Mouse (Mus musculus) lung, embryonic 16.5 days (tissue): ENCODE measurements around the gene Git1. TPM values are rescaled to one million over a fixed set of nuclear protein-coding genes. Genes with fewer than 3 reads are reported as not detected.

ENCODE experiments used
- ATAC-seq: fragments of 200-750 bp; cut with Nextera tagmentation; 2 replicates; pipeline ENCODE4 v1.8.0; 2017; ENCODE audit warnings: low read depth, mild to moderate bottlenecking, moderate library complexity
- H3K27ac ChIP-seq: fragments of 300-500 bp; sonication (generic); 2 replicates; pipeline ENCODE4 v1.5.1; 2014; ENCODE audit warnings: mild to moderate bottlenecking, control low read depth, low read length
- H3K27me3 ChIP-seq: fragments of 300-500 bp; sonication (generic); 2 replicates; pipeline ENCODE4 v1.6.1; 2014; ENCODE audit warnings: low read depth, low read length, mixed read lengths; ENCODE audit not compliant: control insufficient read depth, insufficient read depth
- H3K36me3 ChIP-seq: fragments of 300-500 bp; sonication (generic); 2 replicates; pipeline ENCODE4 v1.6.1; 2014; ENCODE audit warnings: low read length; ENCODE audit not compliant: control insufficient read depth, insufficient read depth
- H3K4me1 ChIP-seq: fragments of 300-500 bp; sonication (generic); replicated peaks from 2 replicates; pipeline ENCODE4 v1.6.1; 2014; ENCODE audit warnings: low read length, mixed read lengths; ENCODE audit not compliant: control insufficient read depth, insufficient read depth
- H3K4me2 ChIP-seq: fragments of 300-500 bp; sonication (generic); 2 replicates; pipeline ENCODE4 v1.6.1; 2014; ENCODE audit warnings: low read depth, low read length, control low read depth
- H3K4me3 ChIP-seq: fragments of 300-500 bp; sonication (generic); 2 replicates; pipeline ENCODE4 v1.5.1; 2014; ENCODE audit warnings: mild to moderate bottlenecking, low read length, control low read depth
- H3K9ac ChIP-seq: fragments of 300-500 bp; sonication (generic); 2 replicates; pipeline ENCODE4 v1.6.1; 2014; ENCODE audit warnings: low read length, control low read depth
- H3K9me3 ChIP-seq: fragments of 300-500 bp; sonication (generic); 2 replicates; pipeline ENCODE4 v1.6.1; 2016; ENCODE audit warnings: low read length; ENCODE audit not compliant: control insufficient read depth
- WGBS: fragments of 180-500 bp; shearing (Covaris S2); extraction: QIAGEN DNeasy Blood & Tissue Kit; methylation state at CpG from one replicate; pipeline ENCODE4 v1.1.7; 2014; 5-methylcytosine and 5-hydroxymethylcytosine counted together
- polyA plus RNA-seq: library from polyadenylated mRNA; unstranded; fragments of >200 nt; fragmentation: Nextera tagmentation; extraction: Ambion mirVana; gene quantifications from 2 replicates; pipeline ENCODE4 v1.2.1, GENCODE M21; 2015

Gene Git1
- polyA plus RNA-seq, 1 experiment from 2014 or later: 9.1 TPM

GRCm38 (mm10) chr11:77513811-77514170, 20.4 kb downstream of the Git1 start:
- peak overlapping the region; percentile 80 for H3K4me3 ChIP-seq
- no peaks in the 10 kb centered on the region for H3K36me3 ChIP-seq
- H3K9ac ChIP-seq: peak overlapping the region; percentile 76
- no peaks in the 10 kb centered on the region for H3K9me3 ChIP-seq
- peak; percentile 4; the same call in 1 of the 2 replicates for ATAC-seq
- H3K4me2 ChIP-seq: peak overlapping the region; percentile 98
- H3K4me1 ChIP-seq: peaks cover 36% of the 10 kb centered on the region
- 10% methylated on average over 10 of the region's 10 CpGs for WGBS
- H3K27ac ChIP-seq: peak overlapping the region; percentile 66
- peaks cover 8% of the 10 kb centered on the region; the same call in 1 of the 2 replicates for H3K27me3 ChIP-seq

DNA sequence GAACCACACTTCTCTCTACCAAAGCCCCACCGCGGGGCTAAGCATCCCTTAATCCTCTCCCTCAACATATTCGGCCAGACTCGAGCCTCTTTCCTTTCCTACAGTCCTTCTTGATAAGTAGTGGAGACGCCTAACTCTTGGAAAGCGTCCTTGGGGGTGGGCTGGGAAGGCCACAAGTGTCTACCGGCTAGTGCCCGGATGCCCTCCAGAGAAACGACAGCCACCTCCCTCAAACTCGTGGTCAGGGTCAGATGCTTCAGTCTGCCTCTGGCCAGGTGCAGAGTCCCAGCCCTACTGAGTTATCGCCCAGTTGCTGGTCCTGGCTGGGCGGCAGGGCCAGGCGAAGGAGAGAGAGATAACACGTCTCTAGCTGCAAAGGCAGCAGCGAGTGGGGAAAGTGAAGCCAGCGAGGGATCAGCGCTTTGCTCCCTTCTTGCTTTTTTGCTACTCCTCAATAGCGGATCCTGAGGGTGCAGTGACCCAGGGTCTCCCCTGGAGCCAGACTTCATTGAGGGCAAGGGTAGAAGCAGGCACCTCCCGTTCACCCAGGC, 21.0 kb downstream of the Git1 start:
- Histone ChIP-seq H3K27me3 (peaks cover 8% of the 10 kb centered on the region; the same call in 1 of the 2 replicates), H3K9ac (peak overlapping the region; percentile 76), H3K27ac (peak overlapping the region; percentile 61; the same call in 1 of the 2 replicates), H3K4me3 (peak overlapping the region; percentile 80), H3K4me1 (peaks cover 36% of the 10 kb centered on the region), H3K4me2 (peak overlapping the region; percentile 98), H3K36me3 (no peaks in the 10 kb centered on the region), H3K9me3 (no peaks in the 10 kb centered on the region)
- ATAC-seq: no peak
- 13% methylated on average over 19 of the region's 19 CpGs for WGBS

GRCm38 (mm10) chr11:77514832-77515636, 21.7 kb downstream of the Git1 start, which contains the start of gene Abhd15:
TSS of gene Abhd15 (plus strand) at chr11:77515121.
- Histone ChIP-seq H3K27ac (peak within 1 kb of the TSS; percentile 66), H3K4me3 (peak within 1 kb of the TSS; percentile 80), H3K4me1 (peaks cover 36% of the 10 kb centered on the region), H3K36me3 (no peaks in the 10 kb centered on the region), H3K9me3 (no peaks in the 10 kb centered on the region), H3K4me2 (peak within 1 kb of the TSS; percentile 98), H3K9ac (peak within 1 kb of the TSS; percentile 76), H3K27me3 (peaks cover 8% of the 10 kb centered on the region; the same call in 1 of the 2 replicates)
- under 1% methylated on average over 69 of the region's 72 CpGs for WGBS
- peak; percentile 78 for ATAC-seq

GRCm38 (mm10) chr11:77515637-77516552, 22.5 kb downstream of the Git1 start, which contains the start of gene Trp53i13:
TSS of gene Trp53i13 (minus strand) at chr11:77515980.
- peaks cover 8% of the 10 kb centered on the region; the same call in 1 of the 2 replicates for H3K27me3 ChIP-seq
- peaks cover 36% of the 10 kb centered on the region for H3K4me1 ChIP-seq
- ATAC-seq: no peak; the same call in 1 of the 2 replicates
- H3K9ac ChIP-seq: peak within 1 kb of the TSS; percentile 76
- H3K36me3 ChIP-seq: no peaks in the 10 kb centered on the region
- WGBS: 6% methylated on average over 39 of the region's 39 CpGs
- peak within 1 kb of the TSS; percentile 80 for H3K4me3 ChIP-seq
- H3K27ac ChIP-seq: peak within 1 kb of the TSS; percentile 61; the same call in 1 of the 2 replicates
- peak within 1 kb of the TSS; percentile 98 for H3K4me2 ChIP-seq
- no peaks in the 10 kb centered on the region for H3K9me3 ChIP-seq

GRCm38 (mm10) chr11:77516553-77517425, 23.4 kb downstream of the Git1 start:
- Histone ChIP-seq H3K9ac (no peak overlapping the region), H3K4me2 (no peak overlapping the region), H3K36me3 (no peaks in the 10 kb centered on the region), H3K9me3 (no peaks in the 10 kb centered on the region), H3K4me3 (no peak overlapping the region), H3K4me1 (peaks cover 31% of the 10 kb centered on the region), H3K27ac (no peak overlapping the region), H3K27me3 (peaks cover 8% of the 10 kb centered on the region; the same call in 1 of the 2 replicates)
- whole genome bisulfite sequencing: 64% methylated on average over 5 of the region's 5 CpGs
- ATAC-seq: no peak

- H3K27me3 ChIP-seq: peaks cover 8% of the 10 kb centered on the region; the same call in 1 of the 2 replicates
- no peak overlapping the region for H3K4me3 ChIP-seq
- no peaks in the 10 kb centered on the region for H3K36me3 ChIP-seq
- ATAC-seq: no peak
- 76% methylated on average over 27 of the region's 27 CpGs for WGBS
- no peaks in the 10 kb centered on the region for H3K9me3 ChIP-seq
- no peak overlapping the region for H3K27ac ChIP-seq
- H3K4me2 ChIP-seq: no peak overlapping the region
- H3K9ac ChIP-seq: no peak overlapping the region
- H3K4me1 ChIP-seq: peaks cover 26% of the 10 kb centered on the region
Measured at GRCm38 (mm10) chr11:77518051-77518798, 24.9 kb downstream of the Git1 start.

- Histone ChIP-seq H3K4me2 (no peak within 1 kb of the TSS), H3K27me3 (peaks cover 8% of the 10 kb centered on the region; the same call in 1 of the 2 replicates), H3K36me3 (no peaks in the 10 kb centered on the region), H3K4me3 (no peak within 1 kb of the TSS), H3K4me1 (peaks cover 20% of the 10 kb centered on the region), H3K9ac (0 out of 2 replicates have a peak within 1 kb of the TSS, but pooled peaks have one; percentile 9), H3K9me3 (no peaks in the 10 kb centered on the region), H3K27ac (no peak within 1 kb of the TSS; the same call in 1 of the 2 replicates)
- WGBS: 56% methylated on average over 5 of the region's 5 CpGs
- no peak for ATAC-seq
Measured at GRCm38 (mm10) chr11:77519043-77519442, 25.7 kb downstream of the Git1 start, which contains the start of gene Gm10392. TSS of gene Gm10392 (minus strand) at chr11:77519198.
